Mouse (Mus musculus) embryonic stem cell, embryonic (primary cell): ENCODE measurements around the gene Ky.

Source experiments
- CTCF ChIA-PET, 4 experiments: fragments of 300-600 bp in 2 of 4; fragments of 350-600 bp in 2 of 4; sonication (Branson Sonifier 250); formaldehyde crosslinking; loops; one replicate each; lab custom pipeline; 2022; ENCODE audit warnings: inconsistent platforms in 2 of 4; lab: Charles Lee
- POLR2A ChIA-PET, 4 experiments: fragments of 300-600 bp in 2 of 4; fragments of 350-600 bp in 2 of 4; sonication (Branson Sonifier 250); formaldehyde crosslinking; loops; one replicate each; lab custom pipeline; 2022; ENCODE audit warnings: antibody characterized with exemption in 4 of 4, inconsistent platforms in 1 of 4; lab: Charles Lee

The Ky gene

GRCm38 (mm10) chr9:102505700-102506585 is at the start of gene Ky:
Ky (plus strand) TSS chr9:102505750.
- CTCF ChIA-PET, result interaction anchor here in 3 of 4 experiments (0.9 to 1.2 kb wide), 3 partner anchors 9 to 71 kb away, joined by 3 read pairs; no protein-coding TSS in a partner anchor
- POLR2A ChIA-PET, result interaction anchor here in 2 of 4 experiments (0.6 to 1.0 kb wide), 2 partner anchors 21 to 23 kb away, joined by 3 to 4 read pairs; no protein-coding TSS in a partner anchor

GRCm38 (mm10) chr9:102462251-102462650 is 43.3 kb upstream of the Ky start:
- CTCF ChIA-PET, result no interaction called here
- POLR2A ChIA-PET, result no interaction called here

GRCm38 (mm10) chr9:102465044-102465443 is 40.5 kb upstream of the Ky start:
- ChIA-PET CTCF (interaction anchor here in 3 of 4 experiments (0.6 to 1.3 kb wide), 7 partner anchors 13 to 1144 kb away, joined by 3 to 6 read pairs (median 4); no protein-coding TSS in a partner anchor), POLR2A (interaction anchor here in 2 of 4 experiments (0.7 to 0.8 kb wide), 2 partner anchors 24 to 225 kb away, joined by 3 read pairs; no protein-coding TSS in a partner anchor)

- CTCF ChIA-PET, result interaction anchor here in 2 of 4 experiments (1.0 to 1.3 kb wide), 2 partner anchors 13 to 30 kb away, joined by 3 read pairs; no protein-coding TSS in a partner anchor
- POLR2A ChIA-PET, result no interaction called here
These were observed 39.8 kb upstream of the Ky start for GRCm38 (mm10) chr9:102465726-102466125.

GRCm38 (mm10) chr9:102470076-102470819 is 35.3 kb upstream of the Ky start:
- POLR2A ChIA-PET, result interaction anchor here in 2 of 4 experiments (0.5 to 1.2 kb wide), 5 partner anchors 8 to 1890 kb away, joined by 3 to 4 read pairs (median 3); no protein-coding TSS in a partner anchor
- CTCF ChIA-PET, result interaction anchor here in 3 of 4 experiments (1.0 to 3.1 kb wide), 3 partner anchors 9 kb away, joined by 3 to 20 read pairs (median 3); no protein-coding TSS in a partner anchor

- POLR2A ChIA-PET, result no interaction called here
These were observed 27.6 kb upstream of the Ky start for GRCm38 (mm10) chr9:102477767-102478450.

GRCm38 (mm10) chr9:102478451-102478835 is 27.1 kb upstream of the Ky start:
- ChIA-PET CTCF (interaction anchor here (0.6 to 2.0 kb wide), 28 partner anchors 9 to 483 kb away, joined by 3 to 20 read pairs (median 3); no protein-coding TSS in a partner anchor), POLR2A (interaction anchor here in 2 of 4 experiments (0.6 to 1.0 kb wide), 2 partner anchors 9 to 66 kb away, joined by 3 to 5 read pairs; no protein-coding TSS in a partner anchor)

More at GRCm38 (mm10) chr9:102477767-102478450, 27.6 kb upstream of the Ky start:
- CTCF ChIA-PET, result interaction anchor here in 1 of 4 experiments (1.0 to 2.0 kb wide), 2 partner anchors 13 to 20 kb away, joined by 3 to 6 read pairs; no protein-coding TSS in a partner anchor

- ChIA-PET POLR2A (interaction anchor here in 2 of 4 experiments (0.6 to 1.0 kb wide), 2 partner anchors 9 to 65 kb away, joined by 3 to 5 read pairs; no protein-coding TSS in a partner anchor), CTCF (interaction anchor here (0.5 to 2.0 kb wide), 29 partner anchors 9 to 483 kb away, joined by 3 to 20 read pairs (median 3); no protein-coding TSS in a partner anchor)
These were observed 26.5 kb upstream of the Ky start for GRCm38 (mm10) chr9:102479022-102479421.

- CTCF ChIA-PET, result interaction anchor here (0.6 to 2.1 kb wide), 10 partner anchors 12 to 1922 kb away, joined by 3 to 11 read pairs (median 4); no protein-coding TSS in a partner anchor
These were observed 13.3 kb upstream of the Ky start for GRCm38 (mm10) chr9:102492031-102492795.

GRCm38 (mm10) chr9:102493044-102493443 is 12.5 kb upstream of the Ky start:
- ChIA-PET POLR2A (interaction anchor here in 1 of 4 experiments (0.7 kb wide), 1 partner anchor 29 kb away, joined by 3 read pairs; no protein-coding TSS in a partner anchor), CTCF (interaction anchor here (0.6 to 2.1 kb wide), 7 partner anchors 12 to 1007 kb away, joined by 3 to 11 read pairs (median 4); no protein-coding TSS in a partner anchor)

More at GRCm38 (mm10) chr9:102492031-102492795, 13.3 kb upstream of the Ky start:
- POLR2A ChIA-PET, result no interaction called here

- POLR2A ChIA-PET, result no interaction called here
- CTCF ChIA-PET, result interaction anchor here in 1 of 4 experiments (2.1 kb wide), 1 partner anchor 51 kb away, joined by 6 read pairs; no protein-coding TSS in a partner anchor
These were observed 11.6 kb upstream of the Ky start for GRCm38 (mm10) chr9:102493916-102494315.

GRCm38 (mm10) chr9:102494454-102494853 is 11.1 kb upstream of the Ky start:
- CTCF ChIA-PET, result interaction anchor here in 1 of 4 experiments (1.1 kb wide), 1 partner anchor 16 kb away, joined by 3 read pairs; no protein-coding TSS in a partner anchor
- POLR2A ChIA-PET, result interaction anchor here in 1 of 4 experiments (0.6 kb wide), 1 partner anchor 115 kb away, joined by 3 read pairs; no protein-coding TSS in a partner anchor

- CTCF ChIA-PET, result interaction anchor here in 1 of 4 experiments (1.1 kb wide), 1 partner anchor 17 kb away, joined by 3 read pairs; no protein-coding TSS in a partner anchor
- POLR2A ChIA-PET, result no interaction called here
These were observed 10.3 kb upstream of the Ky start for GRCm38 (mm10) chr9:102495266-102495665.

GRCm38 (mm10) chr9:102496481-102497041 is 9.0 kb upstream of the Ky start:
- ChIA-PET POLR2A (interaction anchor here in 1 of 4 experiments (1.0 kb wide), 1 partner anchor 15 kb away, joined by 3 read pairs; no protein-coding TSS in a partner anchor), CTCF (interaction anchor here in 2 of 4 experiments (0.5 to 0.6 kb wide), 2 partner anchors 58 to 1558 kb away, joined by 4 to 20 read pairs; no protein-coding TSS in a partner anchor)

GRCm38 (mm10) chr9:102497089-102497690 is 8.4 kb upstream of the Ky start:
- ChIA-PET CTCF (interaction anchor here in 1 of 4 experiments (1.3 kb wide), 1 partner anchor 19 kb away, joined by 3 read pairs; no protein-coding TSS in a partner anchor), POLR2A (interaction anchor here in 2 of 4 experiments (1.0 to 1.6 kb wide), 2 partner anchors 13 to 14 kb away, joined by 3 read pairs; no protein-coding TSS in a partner anchor)
